Mouse (Mus musculus): ENCODE measurements around the gene Zfand2a.
A peak's percentile ranks its signal among the peaks of the same experiment; 100 is the strongest.

Gene Zfand2a

GRCm38 (mm10) chr5:139484185-139484814 is at the start of gene Zfand2a:
Gene Zfand2a (minus strand): TSS chr5:139484549.
- peak; percentile 99 for DNase-seq (ENCODE audit: low spot score)

GRCm38 (mm10) chr5:139528851-139529250 is 44.5 kb upstream of the Zfand2a start:
- DNase-seq (ENCODE audit: low spot score) = no peak

- no peak for DNase-seq (ENCODE audit: low spot score)
Measured at GRCm38 (mm10) chr5:139521987-139522386, 37.6 kb upstream of the Zfand2a start.

- no peak for DNase-seq (ENCODE audit: low spot score)
Measured at GRCm38 (mm10) chr5:139520069-139520834, 35.9 kb upstream of the Zfand2a start.

GRCm38 (mm10) chr5:139516281-139516680 is 31.9 kb upstream of the Zfand2a start:
- DNase-seq (ENCODE audit: low spot score) = no peak

DNA sequence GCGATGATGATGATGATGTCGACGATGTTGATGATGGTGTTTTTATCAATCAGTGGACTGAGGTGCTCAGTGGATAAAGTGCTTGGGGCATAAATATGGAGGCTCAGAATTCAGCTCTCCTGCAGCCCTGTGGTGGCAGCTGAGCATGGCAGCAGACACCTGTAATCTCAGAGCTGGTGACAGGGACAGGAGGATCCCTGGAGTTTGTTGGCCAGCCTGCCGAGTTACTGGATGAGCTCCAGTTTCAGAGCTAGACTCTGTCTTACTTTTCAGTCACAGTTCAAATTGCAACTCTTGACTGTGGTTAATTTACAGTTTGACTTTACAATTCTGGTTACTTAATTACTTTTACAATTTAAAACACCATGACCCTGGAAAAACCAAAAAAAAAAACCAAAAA is 27.9 kb upstream of the Zfand2a start:
- no peak for DNase-seq (ENCODE audit: low spot score)

DNA sequence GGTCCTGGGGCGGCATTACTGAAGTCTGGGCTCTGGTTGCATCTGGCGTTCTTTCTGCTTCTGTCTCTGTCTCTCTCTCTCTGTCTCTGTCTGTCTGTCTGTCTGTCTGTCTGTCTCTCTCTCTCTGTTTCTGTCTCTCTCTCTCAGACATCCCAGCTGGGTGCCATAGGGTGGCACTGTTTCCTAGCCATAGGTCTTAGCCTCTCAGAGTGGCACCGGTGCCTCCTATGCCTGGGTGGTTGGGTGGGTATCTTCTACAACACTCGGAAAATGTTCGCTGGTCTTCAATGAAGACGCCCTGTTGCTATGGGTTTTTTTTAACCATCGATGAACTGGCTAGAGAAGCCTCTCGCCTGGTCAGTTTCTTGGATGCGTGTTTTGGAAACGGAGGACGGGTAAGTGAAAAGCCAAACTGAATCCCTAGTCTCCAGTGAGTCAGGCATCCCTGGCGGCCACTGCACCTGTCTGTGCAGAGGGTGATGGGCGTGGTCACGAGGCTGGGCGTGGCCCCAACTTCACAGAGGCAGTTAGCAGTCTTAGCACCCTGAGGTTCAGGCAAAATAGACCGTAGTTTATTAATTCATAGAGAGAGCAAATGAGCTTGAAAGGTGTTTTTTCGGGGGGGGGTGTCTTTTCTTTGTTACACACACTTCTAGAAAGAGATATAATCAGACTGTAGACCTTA is 26.5 kb upstream of the Zfand2a start:
- peak; percentile 33 for DNase-seq (ENCODE audit: low spot score)

GRCm38 (mm10) chr5:139506207-139506606 is 21.9 kb upstream of the Zfand2a start:
- peak; percentile 79 for DNase-seq (ENCODE audit: low spot score)

- DNase-seq (ENCODE audit: low spot score) = peak; percentile 76
Measured at GRCm38 (mm10) chr5:139505073-139505606, 20.8 kb upstream of the Zfand2a start.

GRCm38 (mm10) chr5:139502281-139502680 is 17.9 kb upstream of the Zfand2a start:
- no peak for DNase-seq (ENCODE audit: low spot score)

DNA sequence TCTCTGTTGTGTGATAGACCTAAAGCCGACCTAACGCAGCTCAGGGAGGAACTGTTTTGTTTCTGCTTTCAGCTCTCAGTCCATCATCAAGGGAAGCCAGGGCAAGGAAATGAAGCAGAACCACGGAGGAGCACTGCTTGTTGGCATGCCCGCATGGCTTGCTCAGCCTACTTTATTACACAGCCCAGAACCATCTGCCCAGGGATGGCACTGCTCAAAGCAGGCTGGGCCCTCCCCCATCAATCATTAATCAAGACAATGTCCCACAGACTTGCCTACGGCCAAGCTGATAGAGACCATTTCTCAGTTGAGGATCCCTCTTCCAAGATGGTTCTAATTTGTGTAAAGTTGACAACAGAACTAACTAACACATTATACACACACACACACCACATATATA is 14.4 kb upstream of the Zfand2a start:
- DNase-seq (ENCODE audit: low spot score) = no peak

DNA sequence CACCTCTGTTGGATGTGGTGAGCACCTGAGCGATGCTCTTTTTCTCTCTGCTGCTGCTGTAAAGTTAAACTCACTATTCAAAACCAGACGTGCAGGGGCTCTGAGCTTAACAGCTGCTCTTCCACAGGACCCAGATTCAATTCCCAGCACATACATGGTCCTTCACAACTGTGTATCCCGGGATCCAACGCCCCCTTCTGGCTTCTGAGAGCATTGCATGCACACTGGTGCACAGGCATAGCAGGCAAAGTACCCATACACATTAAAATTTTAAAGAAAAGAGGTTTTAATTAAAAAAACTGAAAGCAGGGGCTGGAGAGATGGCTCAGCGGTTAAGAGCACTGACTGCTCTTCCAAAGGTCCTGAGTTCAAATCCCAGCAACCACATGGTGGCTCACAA is 12.6 kb upstream of the Zfand2a start:
- no peak for DNase-seq (ENCODE audit: low spot score)

DNA sequence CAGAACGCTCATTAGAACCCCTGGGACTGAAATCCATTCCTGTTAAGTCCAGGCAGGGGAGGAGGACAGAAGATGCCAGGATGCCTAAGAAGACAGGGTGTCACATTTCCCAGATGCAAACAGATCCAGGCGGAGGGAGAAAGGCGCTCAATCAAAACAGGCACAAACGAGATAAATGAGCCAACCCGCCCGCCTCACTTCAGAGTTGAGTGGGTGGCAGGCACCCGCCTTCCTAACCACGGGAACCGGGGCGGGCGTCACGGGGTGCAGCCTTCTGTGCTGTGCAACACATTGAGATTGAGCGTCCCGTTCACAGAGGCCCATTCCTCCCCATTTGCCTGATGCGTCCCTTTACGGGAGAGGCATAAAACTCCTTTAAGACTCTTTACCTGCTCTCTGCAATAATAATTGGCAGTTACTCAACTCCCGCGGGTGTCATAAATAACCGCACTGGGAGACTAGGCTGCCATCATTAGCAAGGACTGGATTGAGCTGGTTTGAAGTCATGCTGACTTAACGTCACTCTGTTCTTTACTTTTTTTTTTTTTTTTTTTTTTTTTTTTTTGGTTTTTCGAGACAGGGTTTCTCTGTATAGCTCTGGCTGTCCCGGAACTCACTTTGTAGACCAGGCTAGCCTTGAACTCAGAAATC is 10.8 kb upstream of the Zfand2a start:
- no peak for DNase-seq (ENCODE audit: low spot score)

DNA sequence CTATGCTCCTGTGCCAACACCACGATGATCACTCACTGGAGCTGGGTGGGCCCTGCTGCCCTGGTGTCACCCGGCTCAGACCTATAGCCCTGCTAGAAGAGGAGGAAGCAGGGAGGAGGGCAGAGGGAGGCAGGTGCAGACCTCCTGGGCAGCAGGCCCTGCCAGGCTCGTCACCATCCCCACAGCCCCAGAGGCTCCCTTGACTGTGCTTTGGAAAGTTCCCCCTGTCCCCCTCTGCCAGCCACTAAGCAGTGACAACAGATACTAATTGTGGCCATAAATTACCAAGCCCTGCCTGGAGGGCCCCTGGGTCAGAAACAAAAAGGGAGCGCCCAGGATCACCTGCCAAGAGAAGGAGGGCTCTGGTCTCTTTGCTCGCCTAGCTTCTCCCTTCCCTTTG is 9.3 kb upstream of the Zfand2a start:
- DNase-seq (ENCODE audit: low spot score) = no peak

- no peak for DNase-seq (ENCODE audit: low spot score)
Measured at GRCm38 (mm10) chr5:139491348-139491747, 7.0 kb upstream of the Zfand2a start.

DNA sequence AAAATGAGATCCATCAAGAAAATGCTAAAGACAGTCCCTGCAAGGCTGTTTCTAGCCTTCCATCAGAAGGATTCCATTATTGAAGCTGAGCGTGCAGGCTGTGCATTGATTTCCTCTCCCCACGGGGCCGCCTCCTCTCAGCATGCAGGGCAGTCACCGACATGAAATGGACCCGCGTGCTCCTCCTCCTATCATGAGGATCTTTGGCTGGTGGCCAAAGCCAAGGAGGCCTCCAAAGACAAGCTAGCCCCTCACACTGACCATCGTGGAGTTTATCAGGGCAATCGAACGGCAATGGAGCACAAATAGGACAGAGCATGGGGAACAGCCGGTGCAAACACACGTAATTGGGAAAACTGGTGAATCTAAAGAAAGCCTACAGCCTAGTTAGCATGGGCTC is 5.8 kb upstream of the Zfand2a start:
- no peak for DNase-seq (ENCODE audit: low spot score)

DNA sequence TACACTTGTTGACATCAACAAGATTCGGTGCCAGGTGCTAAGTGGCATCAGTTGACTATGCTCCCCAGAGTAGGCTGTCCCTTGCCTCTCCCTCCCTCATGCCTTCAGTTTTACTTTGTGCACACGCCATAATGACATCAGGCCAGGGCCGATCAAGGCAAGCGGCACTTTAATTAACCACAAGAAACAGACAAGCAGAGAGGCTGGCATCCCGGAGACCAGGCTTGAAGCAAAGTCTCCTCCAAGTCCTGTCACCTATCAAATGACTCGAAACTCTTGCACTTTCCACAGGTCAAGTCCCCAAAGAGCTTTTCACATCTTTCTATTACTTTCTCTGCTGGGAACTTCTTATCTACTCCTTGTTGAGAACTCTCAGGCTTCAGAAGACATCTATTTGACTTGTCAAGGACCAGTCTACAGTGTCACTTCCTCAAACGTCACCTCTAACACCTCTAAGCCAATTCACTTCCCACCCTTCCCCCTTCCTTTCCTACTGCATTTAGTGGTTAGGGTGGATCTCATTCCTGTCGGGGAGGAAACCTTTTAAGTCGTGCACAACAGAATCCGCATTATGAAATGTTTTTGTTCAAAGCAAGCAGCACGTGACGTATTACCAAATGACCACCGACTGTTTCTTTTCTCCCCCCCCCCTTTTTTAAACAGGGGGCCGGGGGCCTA is 1.0 kb downstream of the Zfand2a start:
- no peak for DNase-seq (ENCODE audit: low spot score)

GRCm38 (mm10) chr5:139480406-139480805 is 3.9 kb downstream of the Zfand2a start:
- no peak for DNase-seq (ENCODE audit: low spot score)

DNA sequence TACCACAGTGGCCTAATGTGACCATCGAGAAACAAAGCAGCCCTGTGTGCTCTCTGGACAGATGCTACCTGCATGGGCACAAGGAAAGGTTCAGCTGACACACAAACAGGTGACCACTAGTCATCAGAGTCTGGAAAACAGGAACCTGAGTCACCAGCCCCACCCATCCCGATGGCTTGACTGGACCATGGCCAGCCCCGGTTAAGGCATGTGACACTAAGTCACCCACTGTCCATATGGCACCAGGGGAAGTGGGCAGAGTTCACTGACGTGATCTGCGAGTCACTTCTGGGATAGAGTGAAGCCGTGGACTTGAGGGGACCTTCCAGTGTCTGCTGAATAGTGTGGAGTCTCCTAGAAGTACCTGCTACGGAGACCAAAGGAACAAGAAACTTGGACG is 5.3 kb downstream of the Zfand2a start:
- DNase-seq (ENCODE audit: low spot score) = no peak

DNA sequence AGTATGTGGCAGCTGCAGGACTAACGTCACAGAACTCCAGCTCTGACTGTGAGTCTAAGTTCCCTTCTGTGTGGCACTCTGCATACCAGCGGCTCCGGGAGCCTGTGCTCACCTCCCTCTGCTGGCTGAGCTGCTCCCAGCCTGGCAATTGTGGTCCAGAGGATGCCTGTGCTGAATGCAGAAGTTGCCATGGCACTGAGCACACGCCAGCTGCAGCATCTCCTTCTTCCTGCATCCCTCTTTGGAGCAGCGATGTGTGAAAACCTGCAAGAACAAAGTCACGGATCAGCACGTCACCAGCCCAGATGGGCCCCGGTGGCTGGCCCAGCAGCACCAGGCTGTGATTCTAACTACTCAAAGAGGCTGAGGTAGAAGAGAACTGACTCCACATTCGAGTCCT is 9.6 kb downstream of the Zfand2a start:
- no peak for DNase-seq (ENCODE audit: low spot score)

GRCm38 (mm10) chr5:139467998-139468397 is 16.4 kb downstream of the Zfand2a start:
- peak; percentile 48 for DNase-seq (ENCODE audit: low spot score)

DNA sequence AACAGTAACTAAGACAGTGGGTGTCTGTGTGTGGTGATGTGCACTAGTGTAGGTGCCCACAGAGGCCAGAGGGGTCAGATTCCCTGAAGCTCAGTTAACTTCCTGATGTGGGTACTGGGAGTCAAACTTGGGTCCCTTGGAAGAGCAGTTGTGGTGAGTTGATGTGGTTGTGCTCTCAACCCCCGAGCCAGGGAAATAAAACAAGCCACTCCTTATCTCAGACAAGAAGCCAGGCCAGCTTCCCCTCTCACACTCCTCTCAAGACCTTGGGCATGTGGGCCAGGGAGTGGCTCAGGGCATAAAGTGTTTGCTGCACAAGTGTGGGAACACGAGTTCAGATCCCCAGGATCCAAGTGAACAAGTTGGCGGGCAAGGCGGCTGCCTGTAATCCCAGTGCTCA is 17.5 kb downstream of the Zfand2a start:
- no peak for DNase-seq (ENCODE audit: low spot score)

Data from testis, postnatal 14 days (tissue).